In genomic region chr4:130533975-130534374, GRCm38 (mm10) we compare ENCODE assay signal across 8 mouse cellular contexts. TPM values are rescaled to one million over a fixed set of nuclear protein-coding genes. Genes with fewer than 3 reads are reported as not detected.
DNase-seq lines count a peak whose midpoint lies in the region; TF ChIP-seq lines count a peak whose summit lies in the region.

No protein-coding gene starts in this region.

- DNase-seq in c-Kit-positive CD71-negative TER-119-negative erythroid progenitor cells, embryonic 14.5 days (ENCODE audit: low read depth): peak; percentile 71
- peak; percentile 88 for DNase-seq in forebrain, embryonic 10.5 days (ENCODE audit: extremely low spot score, low spot score)
- DNase-seq in heart, postnatal 36 days: peak; percentile 84 to 92
- peak; percentile 85 to 95 for DNase-seq in layer of hippocampus, adult 8-10 months (ENCODE audit: low spot score in 2 of 2)
- DNase-seq in lung, postnatal 10 days: peak; percentile 86
- peak; percentile 62 for DNase-seq in retina, adult 2 months (ENCODE audit: low read depth, low spot score)
- peak; percentile 77 for DNase-seq in thymus, postnatal 25 days

- no peak overlapping the region for H3K9ac ChIP-seq in ES-Bruce4 (ENCODE audit: low read depth, poor library complexity, severe bottlenecking)

- peak; percentile 97 for TF ChIP-seq CTCF in ES-Bruce4 (IDR thresholded peaks at IDR 0.05; ENCODE audit: low read depth, low read length)

- no peaks in the 10 kb centered on the region for H3K36me3 ChIP-seq in ES-Bruce4 (ENCODE audit: control insufficient read depth, insufficient read depth, low read length, poor library complexity, severe bottlenecking)
- peaks cover 92% of the 10 kb centered on the region for H3K36me3 ChIP-seq in forebrain, embryonic 10.5 days (replicated peaks)

- no peaks in the 10 kb centered on the region for H3K9me3 ChIP-seq in ES-Bruce4 (replicated peaks; ENCODE audit: control insufficient read depth, insufficient read depth, low read length, poor library complexity, severe bottlenecking)
- H3K9me3 ChIP-seq in forebrain, embryonic 10.5 days: peaks cover 4% of the 10 kb centered on the region; the same call in 1 of the 2 replicates

- intact Hi-C loops in heart, postnatal 36 days (cut with DNase I): loop anchor here (1.0 kb wide), 2 partner anchors 193 to 335 kb away; no protein-coding TSS in a partner anchor

- no peak overlapping the region for H3K27ac ChIP-seq in ES-Bruce4 (ENCODE audit: insufficient read depth, low read length)
- no peak overlapping the region for H3K27ac ChIP-seq in forebrain, embryonic 10.5 days

- WGBS in forebrain, embryonic 10.5 days: 46% methylated on average over 4 of the region's 4 CpGs

- H3K4me1 ChIP-seq in ES-Bruce4 (ENCODE audit: control insufficient read depth, insufficient read depth, low read length): no peaks in the 10 kb centered on the region
- H3K4me1 ChIP-seq in forebrain, embryonic 10.5 days: peaks cover 10% of the 10 kb centered on the region

- no peak for TF ChIP-seq POLR2A in ES-Bruce4 (IDR thresholded peaks at IDR 0.05; ENCODE audit: insufficient read depth, low read length)

- H3K4me3 ChIP-seq in ES-Bruce4 (ENCODE audit: low read depth, low read length): no peak overlapping the region
- H3K4me3 ChIP-seq in forebrain, embryonic 10.5 days: no peak overlapping the region

- TF ChIP-seq EP300 in ES-Bruce4 (IDR thresholded peaks at IDR 0.05; ENCODE audit: insufficient read depth, low read depth, low read length): no peak

- H3K27me3 ChIP-seq in ES-Bruce4 (ENCODE audit: control insufficient read depth, insufficient read depth, low read length, poor library complexity, severe bottlenecking): no peaks in the 10 kb centered on the region
- no peaks in the 10 kb centered on the region for H3K27me3 ChIP-seq in forebrain, embryonic 10.5 days (ENCODE audit: poor library complexity, severe bottlenecking)

RNA-seq across cellular contexts. Expression of gene Nkain1, which starts 40.0 kb away (rescaled TPM):
- 52.0 and 55.9 TPM in 2 replicates for polyA plus RNA-seq in ES-Bruce4 (2011; ENCODE audit: insufficient read depth, insufficient read length, low read depth, missing spikeins)
- 4.1 and 4.5 TPM in 2 replicates for polyA plus RNA-seq in forebrain, embryonic 10.5 days (2016; fragmentation: Nextera tagmentation; extraction: Ambion mirVana)
- total RNA-seq in heart, postnatal 36 days (2021): 1 to 10 TPM; 4.0 to 7.7 TPM
- total RNA-seq in layer of hippocampus, adult 8-10 months (2022): 10 to 100 TPM; 27.0 to 39.6 (median 34.6) TPM
